Mouse (Mus musculus): ENCODE measurements at regions not wholly inside any gene's neighbourhood (a gene's known extent, or its start where the extent isn't known, plus 50 kb on each side); places are given as distances from the start of the nearest gene placed in this dataset.

DNA sequence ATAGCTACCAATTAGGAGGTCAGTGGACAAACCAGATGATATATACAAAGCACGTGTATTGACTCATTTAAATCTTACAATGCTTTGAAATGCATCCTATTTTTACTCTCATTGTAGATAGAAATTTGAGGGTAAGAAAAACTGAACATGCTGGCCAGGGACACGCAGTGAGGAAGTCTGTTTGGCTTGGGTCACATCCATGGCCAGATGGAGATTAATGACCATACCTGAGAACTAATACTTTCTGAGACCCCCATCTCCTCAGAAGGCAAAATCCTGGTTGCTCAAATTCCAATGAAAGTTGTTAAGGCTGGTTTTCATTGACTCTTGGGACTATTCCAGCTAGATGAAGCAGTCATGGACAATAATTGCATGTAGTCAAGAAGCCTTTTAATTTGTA, 850.3 kb downstream of the Gsdmc2 start:
- no peak for DNase-seq (ENCODE audit: low spot score)

- no peak for DNase-seq (ENCODE audit: low spot score)
These were observed 858.1 kb downstream of the Gsdmc2 start for GRCm38 (mm10) chr15:62986871-62987270.

DNA sequence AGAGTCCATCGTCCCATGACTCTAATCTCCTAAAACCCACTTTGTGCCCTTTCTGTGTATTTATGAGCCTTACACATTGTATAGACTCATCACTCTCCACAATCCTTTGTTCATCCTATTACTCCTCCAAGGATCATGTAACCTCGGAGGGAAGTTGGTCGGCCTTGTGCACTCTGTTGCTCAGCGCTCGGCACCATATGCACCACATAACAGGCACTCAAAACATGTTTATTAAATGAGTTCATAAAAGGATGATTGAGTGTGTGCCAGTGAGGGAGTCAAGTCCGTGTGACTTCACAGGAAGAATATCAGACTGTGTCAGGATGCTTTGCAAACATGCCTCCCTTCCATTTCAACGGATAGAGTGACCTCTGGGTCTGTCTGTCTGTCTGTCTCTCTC, 858.8 kb downstream of the Gsdmc2 start:
- DNase-seq (ENCODE audit: low spot score), result no peak

GRCm38 (mm10) chr15:62970566-62970965, 874.4 kb downstream of the Gsdmc2 start:
- DNase-seq (ENCODE audit: low spot score), result no peak

DNA sequence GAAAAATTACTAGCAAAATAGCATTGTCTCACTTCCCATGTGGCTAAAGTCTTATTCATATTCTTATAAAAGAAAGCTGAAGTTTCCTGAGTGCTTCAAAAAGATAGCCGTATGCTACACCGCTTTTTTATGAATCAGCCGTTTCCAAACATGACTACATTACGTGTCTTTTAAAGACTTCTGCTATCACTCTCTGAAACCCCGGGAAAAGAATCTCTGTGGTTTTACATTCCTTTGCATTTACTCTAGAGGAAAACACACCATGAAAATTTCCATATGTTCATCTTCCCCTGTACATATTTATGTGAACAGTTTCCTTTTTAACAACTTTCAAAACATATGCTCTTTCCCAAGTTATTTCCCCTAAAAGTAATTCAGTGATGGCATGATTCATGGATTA, 882.3 kb downstream of the Gsdmc2 start:
- DNase-seq (ENCODE audit: low spot score), result no peak

- DNase-seq (ENCODE audit: low spot score), result no peak
These were observed 884.4 kb downstream of the Gsdmc2 start for GRCm38 (mm10) chr15:62960623-62961022.

GRCm38 (mm10) chr15:62958506-62959330, 886.3 kb downstream of the Gsdmc2 start:
- DNase-seq (ENCODE audit: low spot score), result no peak

- no peak for DNase-seq (ENCODE audit: low spot score)
These were observed 890.1 kb downstream of the Gsdmc2 start for GRCm38 (mm10) chr15:62954889-62955288.

DNA sequence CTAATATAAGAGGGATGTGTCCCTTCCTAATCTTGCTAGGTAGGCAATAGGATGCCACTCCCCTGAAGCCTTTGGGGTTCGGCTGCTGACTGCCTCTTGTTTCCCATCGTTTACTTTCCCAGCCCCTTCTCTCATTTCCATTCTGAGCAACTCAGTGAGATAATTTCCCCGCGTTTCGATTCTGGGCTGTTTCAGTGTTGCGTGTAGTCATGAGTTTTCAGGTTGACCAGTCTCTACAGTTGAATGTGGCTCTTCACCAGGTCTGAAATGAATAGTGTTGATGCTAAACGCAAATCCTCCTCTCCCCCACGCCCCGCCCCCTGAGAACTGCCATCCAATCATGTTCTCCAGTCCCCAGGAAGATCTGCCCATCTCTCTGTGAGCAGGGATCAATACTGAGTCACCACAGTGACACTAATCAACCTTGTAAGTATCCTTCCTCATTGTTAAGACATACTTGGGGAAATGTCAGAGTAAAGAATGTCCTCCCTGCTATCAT, 890.6 kb downstream of the Gsdmc2 start:
- no peak for DNase-seq (ENCODE audit: low spot score)

- no peak for DNase-seq (ENCODE audit: low spot score)
These were observed 891.6 kb downstream of the Gsdmc2 start for GRCm38 (mm10) chr15:62953215-62953941.

GRCm38 (mm10) chr15:62952487-62953214, 892.3 kb downstream of the Gsdmc2 start:
- no peak for DNase-seq (ENCODE audit: low spot score)

GRCm38 (mm10) chr15:62939416-62939815, 905.6 kb downstream of the Gsdmc2 start:
- DNase-seq (ENCODE audit: low spot score), result no peak

DNA sequence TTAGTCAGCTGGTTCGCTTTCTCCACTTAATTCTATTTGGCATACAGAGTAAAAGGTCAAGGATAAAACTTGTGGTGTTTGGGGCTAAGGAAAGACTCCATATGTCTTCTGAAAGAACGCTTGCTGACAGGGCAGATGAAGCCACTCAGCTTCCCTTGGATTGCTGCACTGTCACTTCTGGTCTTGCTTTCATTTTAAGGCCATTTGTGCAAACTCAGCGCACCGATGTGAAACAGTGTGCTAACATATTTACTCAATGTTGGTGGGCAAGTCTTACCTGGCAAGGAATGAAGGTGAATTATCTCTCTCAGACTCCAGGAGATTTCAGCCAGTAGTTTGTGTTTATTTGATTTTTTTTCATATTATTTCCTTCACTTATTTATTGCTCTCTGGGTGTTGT, 907.2 kb downstream of the Gsdmc2 start:
- no peak for DNase-seq (ENCODE audit: low spot score)

- DNase-seq (ENCODE audit: low spot score), result no peak
These were observed 910.3 kb downstream of the Gsdmc2 start for GRCm38 (mm10) chr15:62934522-62935189.

DNA sequence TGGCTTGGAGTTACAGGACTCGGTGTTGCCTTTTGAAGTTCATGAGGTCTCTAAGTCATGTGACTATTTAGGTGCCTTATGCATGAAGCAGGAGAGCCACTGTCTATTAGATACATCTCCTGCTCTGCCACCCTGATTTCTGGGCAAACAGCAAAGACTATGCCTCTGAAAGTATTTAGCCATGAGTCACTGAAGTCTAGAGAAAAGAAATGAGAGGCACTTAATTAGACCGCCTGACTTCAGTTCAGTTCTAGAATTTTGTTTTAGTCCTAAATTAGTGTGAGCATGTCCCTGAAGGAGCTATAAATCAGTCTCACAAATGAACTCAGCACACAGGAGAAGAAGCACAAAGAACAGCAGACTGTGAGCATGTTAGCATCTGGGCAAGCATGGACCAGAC, 924.5 kb downstream of the Gsdmc2 start:
- no peak for DNase-seq (ENCODE audit: low spot score)

- DNase-seq (ENCODE audit: low spot score), result no peak
These were observed 925.7 kb downstream of the Gsdmc2 start for GRCm38 (mm10) chr15:62919264-62919663.

- no peak for DNase-seq (ENCODE audit: low spot score)
These were observed 936.6 kb downstream of the Gsdmc2 start for GRCm38 (mm10) chr15:62908379-62908778.

- DNase-seq (ENCODE audit: low spot score), result no peak
These were observed 937.8 kb downstream of the Gsdmc2 start for GRCm38 (mm10) chr15:62907181-62907580.

GRCm38 (mm10) chr15:62903047-62903822, 941.7 kb downstream of the Gsdmc2 start:
- DNase-seq (ENCODE audit: low spot score), result peak; percentile 49

- DNase-seq (ENCODE audit: low spot score), result no peak
These were observed 943.0 kb downstream of the Gsdmc2 start for GRCm38 (mm10) chr15:62901955-62902354.

DNA sequence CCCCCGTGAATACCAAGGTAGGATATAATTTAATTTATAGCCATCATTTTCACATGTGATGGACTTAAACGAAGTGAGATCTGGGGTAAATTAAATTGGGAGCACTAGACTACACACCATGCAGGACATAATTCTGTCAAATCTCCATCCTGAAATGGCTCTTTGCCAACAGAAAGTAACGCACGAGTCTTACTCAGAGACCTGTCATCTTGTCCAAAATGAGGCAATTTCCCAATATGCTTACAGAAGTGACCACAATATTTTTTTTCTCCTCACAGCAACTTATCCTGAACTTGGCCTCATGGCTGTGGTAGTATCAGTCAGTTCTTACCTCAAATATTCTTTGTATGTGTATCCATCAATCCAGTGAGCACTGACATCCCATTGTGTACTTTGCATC, 955.2 kb downstream of the Gsdmc2 start:
- no peak for DNase-seq (ENCODE audit: low spot score)

Data from ovary, postnatal 14 days (tissue).